Mouse (Mus musculus): ENCODE measurements around the gene Elp4. TPM values are rescaled to one million over a fixed set of nuclear protein-coding genes. Genes with fewer than 3 reads are reported as not detected.
A peak's percentile ranks its signal among the peaks of the same experiment; 100 is the strongest.

Elp4 gene
- polyA plus RNA-seq, 1 experiment from 2014 or later, result 20.8 TPM

GRCm38 (mm10) chr2:105660874-105661622 lies 243.3 kb downstream of the Elp4 start:
- no peak overlapping the region for H3K9ac ChIP-seq (ENCODE audit: low read length)
- no peaks in the 10 kb centered on the region for H3K36me3 ChIP-seq (ENCODE audit: control insufficient read depth, insufficient read depth)
- 3% methylated on average over 26 of the region's 26 CpGs for WGBS
- ATAC-seq (replicated peaks; ENCODE audit: extremely low read depth, insufficient read depth, low FRiP score), result no peak
- peak overlapping the region; percentile 13; the same call in 1 of the 2 replicates for H3K4me3 ChIP-seq (ENCODE audit: low read length)
- no peak overlapping the region for H3K27ac ChIP-seq (ENCODE audit: low read length)
- no peaks in the 10 kb centered on the region for H3K9me3 ChIP-seq (replicated peaks; ENCODE audit: control insufficient read depth, low read length)
- peak overlapping the region; percentile 12; the same call in 1 of the 2 replicates for H3K4me2 ChIP-seq (ENCODE audit: low read depth, low read length)
- peaks cover 88% of the 10 kb centered on the region for H3K27me3 ChIP-seq (ENCODE audit: control insufficient read depth, insufficient read depth, low read length)
- H3K4me1 ChIP-seq (ENCODE audit: control insufficient read depth, insufficient read depth, low read length), result 0 out of 2 replicates have a peak, but pooled peaks cover 5% of the 10 kb centered on the region

- WGBS, result 1% methylated on average over 41 of the region's 41 CpGs
- ATAC-seq (replicated peaks; ENCODE audit: extremely low read depth, insufficient read depth, low FRiP score), result no peak
- Histone ChIP-seq H3K36me3 (ENCODE audit: control insufficient read depth, insufficient read depth) (no peaks in the 10 kb centered on the region), H3K4me1 (ENCODE audit: control insufficient read depth, insufficient read depth, low read length) (0 out of 2 replicates have a peak, but pooled peaks cover 5% of the 10 kb centered on the region), H3K27me3 (ENCODE audit: control insufficient read depth, insufficient read depth, low read length) (peaks cover 83% of the 10 kb centered on the region), H3K9me3 (replicated peaks; ENCODE audit: control insufficient read depth, low read length) (no peaks in the 10 kb centered on the region), H3K4me3 (ENCODE audit: low read length) (peak overlapping the region; percentile 13), H3K4me2 (ENCODE audit: low read depth, low read length) (peak overlapping the region; percentile 39), H3K9ac (ENCODE audit: low read length) (no peak overlapping the region), H3K27ac (ENCODE audit: low read length) (no peak overlapping the region)
Observed at GRCm38 (mm10) chr2:105659926-105660873, 244.2 kb downstream of the Elp4 start.

GRCm38 (mm10) chr2:105659350-105659749 lies 245.0 kb downstream of the Elp4 start:
- 0 out of 2 replicates have a peak, but pooled peaks cover 5% of the 10 kb centered on the region for H3K4me1 ChIP-seq (ENCODE audit: control insufficient read depth, insufficient read depth, low read length)
- no peak for ATAC-seq (replicated peaks; ENCODE audit: extremely low read depth, insufficient read depth, low FRiP score)
- H3K27me3 ChIP-seq (ENCODE audit: control insufficient read depth, insufficient read depth, low read length), result peaks cover 80% of the 10 kb centered on the region
- WGBS, result 9% methylated on average over 9 of the region's 9 CpGs
- peak overlapping the region; percentile 39; the same call in 1 of the 2 replicates for H3K4me2 ChIP-seq (ENCODE audit: low read depth, low read length)
- H3K4me3 ChIP-seq (ENCODE audit: low read length), result no peak overlapping the region
- H3K27ac ChIP-seq (ENCODE audit: low read length), result no peak overlapping the region
- H3K9me3 ChIP-seq (replicated peaks; ENCODE audit: control insufficient read depth, low read length), result no peaks in the 10 kb centered on the region
- H3K9ac ChIP-seq (ENCODE audit: low read length), result no peak overlapping the region
- H3K36me3 ChIP-seq (ENCODE audit: control insufficient read depth, insufficient read depth), result no peaks in the 10 kb centered on the region

- Histone ChIP-seq H3K27ac (ENCODE audit: low read length) (no peak overlapping the region), H3K27me3 (ENCODE audit: control insufficient read depth, insufficient read depth, low read length) (peaks cover 72% of the 10 kb centered on the region), H3K4me2 (ENCODE audit: low read depth, low read length) (no peak overlapping the region), H3K9ac (ENCODE audit: low read length) (no peak overlapping the region), H3K4me3 (ENCODE audit: low read length) (no peak overlapping the region), H3K4me1 (ENCODE audit: control insufficient read depth, insufficient read depth, low read length) (0 out of 2 replicates have a peak, but pooled peaks cover 5% of the 10 kb centered on the region), H3K36me3 (ENCODE audit: control insufficient read depth, insufficient read depth) (no peaks in the 10 kb centered on the region), H3K9me3 (replicated peaks; ENCODE audit: control insufficient read depth, low read length) (no peaks in the 10 kb centered on the region)
- whole genome bisulfite sequencing, result 76% methylated on average over 8 of the region's 8 CpGs
- no peak for ATAC-seq (replicated peaks; ENCODE audit: extremely low read depth, insufficient read depth, low FRiP score)
Observed at GRCm38 (mm10) chr2:105656456-105656855, 247.9 kb downstream of the Elp4 start.

Other genes with a start within 250 kb of the Elp4 start
- not detected in 2 replicates for gene Pax6, start 235.7 kb downstream of the Elp4 start, polyA plus RNA-seq (2015; fragmentation: Nextera tagmentation; extraction: Ambion mirVana)
- gene Immp1l, start 74 bp upstream of the Elp4 start, polyA plus RNA-seq (2015; fragmentation: Nextera tagmentation; extraction: Ambion mirVana), result 124 and 125 TPM in 2 replicates
- 27.0 and 39.5 TPM in 2 replicates for gene Dnajc24, start 99.0 kb upstream of the Elp4 start, polyA plus RNA-seq (2015; fragmentation: Nextera tagmentation; extraction: Ambion mirVana)

Measured in heart, embryonic 16.5 days (tissue).